Mouse (Mus musculus): ENCODE measurements around the gene Kifc5b.

Gene Kifc5b

DNA sequence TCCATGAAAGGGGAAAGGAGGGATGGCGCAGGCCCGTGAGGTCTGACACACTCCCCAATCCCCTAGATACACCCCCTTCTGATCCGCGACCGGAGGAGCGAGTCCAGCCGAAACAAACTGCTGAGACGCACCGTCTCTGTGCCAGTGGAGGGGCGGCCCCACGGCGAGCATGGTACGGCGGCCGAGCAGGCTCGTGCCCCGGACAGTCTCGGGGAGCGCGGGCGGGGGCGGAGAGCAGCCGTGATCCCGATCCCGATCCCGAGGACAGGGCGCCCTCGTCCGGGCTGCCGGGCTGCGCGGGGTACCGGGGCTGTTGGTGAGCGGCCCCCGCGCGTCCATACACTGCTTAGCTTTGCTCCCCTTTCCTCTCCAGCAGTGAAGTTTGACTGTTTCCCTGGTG, 29.7 kb downstream of the Kifc5b start:
- DNase-seq (ENCODE audit: extremely low spot score, low spot score) = peak; percentile 71

DNA sequence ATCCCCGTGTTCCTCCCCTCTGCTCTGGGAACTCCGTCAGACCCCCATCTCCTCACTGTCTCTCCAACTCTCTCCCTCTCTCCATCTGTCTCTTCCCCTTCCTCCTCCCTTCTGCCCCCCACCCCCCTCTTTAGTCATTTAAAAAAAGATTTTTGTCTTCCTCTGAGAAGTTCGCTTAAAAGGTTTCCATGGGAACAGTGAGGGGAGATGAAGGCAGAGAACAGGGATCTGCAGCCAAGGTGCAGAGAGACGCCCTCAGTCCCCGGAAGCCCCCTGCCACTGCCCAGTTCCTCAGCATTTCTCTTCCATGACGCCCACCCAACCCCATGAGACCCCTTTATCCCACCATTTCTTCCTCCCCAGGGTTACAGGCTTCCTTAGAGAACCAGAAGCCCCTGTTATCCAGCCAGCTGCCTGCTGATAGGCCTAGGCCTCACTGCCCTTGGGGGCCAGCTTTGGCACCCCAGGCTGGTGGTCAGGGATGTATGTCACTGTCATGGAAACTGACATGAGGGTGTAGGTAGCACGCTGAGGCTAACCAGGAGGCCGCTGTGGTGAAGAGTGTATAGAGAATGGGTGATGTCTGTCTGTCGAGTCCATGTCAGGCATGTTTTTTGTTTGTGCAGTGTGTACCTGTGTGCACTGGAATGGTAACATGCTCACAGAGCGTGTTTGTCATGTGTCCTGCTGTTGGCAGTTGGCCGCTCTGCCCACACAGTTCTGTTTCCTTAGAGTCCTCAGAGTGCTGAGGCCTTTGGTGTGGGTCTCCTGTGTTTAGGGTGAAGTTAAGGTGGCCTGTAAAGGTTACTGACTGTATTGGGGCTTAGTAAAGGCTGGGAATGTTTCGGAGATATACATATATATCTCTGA, 30.6 kb downstream of the Kifc5b start:
- no peak for DNase-seq (ENCODE audit: extremely low spot score, low spot score)

DNA sequence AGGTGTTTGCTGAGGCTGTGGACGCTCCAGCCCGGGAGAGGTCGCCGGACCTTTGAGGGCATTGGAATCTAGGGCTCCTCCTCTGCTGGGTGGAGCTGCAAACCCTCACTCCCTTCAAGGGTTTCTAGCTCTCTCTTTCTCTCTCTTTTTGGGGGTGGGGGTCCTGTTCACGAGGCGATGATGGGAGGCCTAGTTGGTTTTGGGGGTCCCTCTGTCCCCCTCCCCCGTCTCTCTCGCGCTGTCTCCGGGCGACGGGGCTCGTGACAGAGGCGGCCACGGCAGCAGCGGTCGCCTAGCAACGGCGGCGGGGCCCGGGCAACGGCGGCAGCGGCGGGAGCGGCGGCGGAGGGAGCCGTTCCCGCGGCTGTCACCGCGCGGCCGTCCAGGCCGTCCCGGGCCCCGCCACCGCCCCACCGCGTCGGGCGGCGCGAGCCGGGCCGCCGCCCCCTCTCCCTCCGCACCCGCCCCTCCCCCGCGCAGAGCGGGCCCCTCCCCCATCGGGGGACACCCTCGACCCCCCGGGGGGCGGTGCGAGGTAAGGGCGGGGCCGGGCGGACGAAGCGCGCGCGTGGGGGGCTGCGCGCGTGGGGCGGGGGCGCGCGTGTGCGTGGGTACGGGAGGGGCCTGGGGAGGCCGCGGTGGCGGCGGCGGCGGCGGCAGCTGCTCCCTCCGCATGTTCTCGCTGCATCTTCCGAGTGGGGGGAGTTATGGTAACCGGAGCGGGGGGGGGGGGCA, 31.6 kb downstream of the Kifc5b start:
- DNase-seq (ENCODE audit: extremely low spot score, low spot score) = peak; percentile 70

GRCm38 (mm10) chr17:26949051-26949577, 32.2 kb downstream of the Kifc5b start:
- DNase-seq (ENCODE audit: extremely low spot score, low spot score) = peak; percentile 43

- DNase-seq (ENCODE audit: extremely low spot score, low spot score) = no peak
Measured at GRCm38 (mm10) chr17:26949866-26950265, 33.0 kb downstream of the Kifc5b start.

- no peak for DNase-seq (ENCODE audit: extremely low spot score, low spot score)
Measured at GRCm38 (mm10) chr17:26950560-26951288, 33.8 kb downstream of the Kifc5b start.

DNA sequence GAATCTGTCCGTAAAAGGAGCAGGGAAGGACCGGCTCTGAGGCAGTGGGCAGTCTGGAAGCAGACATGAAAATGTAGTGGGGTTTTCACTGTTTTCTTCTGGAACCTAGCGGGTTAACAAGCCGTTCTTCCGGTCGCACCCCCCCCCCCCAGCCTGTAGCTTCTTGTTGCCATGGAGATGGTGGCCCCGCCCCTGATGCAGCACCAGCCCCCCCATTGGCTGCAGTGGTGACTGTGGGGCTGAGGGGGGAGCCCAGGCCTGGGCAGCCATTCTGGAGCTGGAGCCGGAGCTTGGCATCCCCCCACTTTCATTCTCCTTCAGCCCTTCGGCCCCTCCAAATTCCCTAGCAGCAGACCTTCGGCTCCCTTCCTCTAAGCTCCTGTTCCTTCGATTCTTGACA, 34.5 kb downstream of the Kifc5b start:
- peak; percentile 85 for DNase-seq (ENCODE audit: extremely low spot score, low spot score)

DNA sequence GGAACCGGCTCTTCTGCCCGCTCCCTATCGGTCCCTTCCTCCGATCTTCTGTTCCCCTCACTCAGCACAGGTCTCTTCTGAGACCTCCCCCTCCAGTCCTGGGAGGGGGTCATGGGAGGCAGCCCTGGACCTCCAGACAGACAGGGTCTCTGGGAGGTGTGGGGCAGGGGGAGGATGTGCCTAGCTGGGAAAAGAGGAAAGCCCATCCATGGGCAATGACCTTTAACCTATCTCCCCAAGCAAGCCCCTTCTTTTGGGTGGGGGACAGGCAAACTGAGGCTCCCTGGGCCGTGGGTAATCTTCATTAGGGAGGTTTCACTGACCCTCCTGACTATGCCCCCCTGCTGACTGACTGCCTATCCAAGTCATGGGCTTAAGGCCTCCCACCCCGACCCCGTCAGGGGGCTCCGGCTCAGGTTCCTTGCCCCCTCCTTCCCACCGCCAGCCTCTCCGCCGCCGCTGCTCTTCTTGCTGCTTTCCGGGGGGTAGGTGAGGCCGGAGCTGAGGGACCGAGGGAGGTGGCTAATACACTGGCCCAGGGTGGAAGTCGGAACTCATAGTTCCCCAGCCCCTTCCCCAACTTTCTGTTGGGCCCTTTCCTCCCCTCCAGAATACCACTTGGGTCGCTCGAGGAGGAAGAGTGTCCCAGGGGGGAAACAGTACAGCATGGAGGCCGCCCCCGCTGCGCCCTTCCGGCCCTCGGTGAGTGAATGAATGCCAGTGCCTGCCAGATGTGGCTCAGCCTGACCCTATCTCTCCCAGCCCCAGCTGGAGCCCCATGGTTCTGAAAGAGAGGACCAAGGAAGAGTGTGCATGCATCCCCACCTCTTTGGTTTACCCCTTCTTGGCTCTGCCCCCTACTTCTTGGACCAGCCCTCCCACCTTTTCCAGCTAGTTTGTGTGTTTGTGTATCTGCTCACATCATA, 35.3 kb downstream of the Kifc5b start:
- DNase-seq (ENCODE audit: extremely low spot score, low spot score) = no peak

GRCm38 (mm10) chr17:26953201-26953600, 36.3 kb downstream of the Kifc5b start:
- no peak for DNase-seq (ENCODE audit: extremely low spot score, low spot score)

DNA sequence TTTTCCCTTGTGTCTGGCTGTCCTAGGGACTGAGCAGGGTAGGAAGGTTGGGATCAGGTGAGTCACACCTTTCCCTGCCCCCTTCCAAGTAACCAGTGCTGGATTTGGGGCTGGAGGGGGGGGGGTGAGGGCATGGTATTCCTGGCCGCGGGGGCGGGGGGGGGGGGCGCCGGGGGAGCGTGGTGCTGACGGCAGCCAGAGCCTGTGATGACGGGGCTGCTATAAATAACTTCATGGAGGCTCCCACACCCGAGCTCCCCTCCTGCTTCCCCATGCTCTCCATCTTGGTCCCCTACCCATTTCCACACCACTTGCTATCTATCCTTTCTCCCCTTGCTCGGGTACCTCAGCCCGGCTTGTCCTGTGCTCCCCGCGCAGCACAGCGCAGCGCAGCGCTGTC, 36.8 kb downstream of the Kifc5b start:
- DNase-seq (ENCODE audit: extremely low spot score, low spot score) = no peak

- no peak for DNase-seq (ENCODE audit: extremely low spot score, low spot score)
Measured at GRCm38 (mm10) chr17:26956309-26956708, 39.4 kb downstream of the Kifc5b start.

- DNase-seq (ENCODE audit: extremely low spot score, low spot score) = no peak
Measured at GRCm38 (mm10) chr17:26956895-26957294, 40.0 kb downstream of the Kifc5b start.

DNA sequence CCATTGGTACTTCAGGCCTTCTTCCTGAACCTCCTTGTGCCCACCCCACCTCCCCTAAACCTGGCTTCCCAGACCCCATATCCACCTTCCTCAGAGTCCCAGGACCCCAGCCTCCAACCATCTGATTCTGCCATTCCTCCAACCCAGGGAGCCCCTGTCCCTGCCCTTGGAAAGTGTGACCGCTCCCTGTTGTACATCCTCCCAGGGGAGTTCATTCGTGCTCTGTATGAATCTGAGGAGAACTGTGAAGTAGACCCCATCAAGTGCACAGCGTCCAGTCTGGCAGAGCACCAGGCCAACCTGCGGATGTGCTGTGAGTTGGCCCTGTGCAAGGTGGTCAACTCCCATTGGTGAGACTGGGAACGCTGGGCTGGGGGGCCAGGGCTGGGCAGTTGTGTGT, 41.0 kb downstream of the Kifc5b start:
- no peak for DNase-seq (ENCODE audit: extremely low spot score, low spot score)

GRCm38 (mm10) chr17:26958880-26959279, 42.0 kb downstream of the Kifc5b start:
- no peak for DNase-seq (ENCODE audit: extremely low spot score, low spot score)

GRCm38 (mm10) chr17:26959815-26960214, 42.9 kb downstream of the Kifc5b start:
- DNase-seq (ENCODE audit: extremely low spot score, low spot score) = no peak

DNA sequence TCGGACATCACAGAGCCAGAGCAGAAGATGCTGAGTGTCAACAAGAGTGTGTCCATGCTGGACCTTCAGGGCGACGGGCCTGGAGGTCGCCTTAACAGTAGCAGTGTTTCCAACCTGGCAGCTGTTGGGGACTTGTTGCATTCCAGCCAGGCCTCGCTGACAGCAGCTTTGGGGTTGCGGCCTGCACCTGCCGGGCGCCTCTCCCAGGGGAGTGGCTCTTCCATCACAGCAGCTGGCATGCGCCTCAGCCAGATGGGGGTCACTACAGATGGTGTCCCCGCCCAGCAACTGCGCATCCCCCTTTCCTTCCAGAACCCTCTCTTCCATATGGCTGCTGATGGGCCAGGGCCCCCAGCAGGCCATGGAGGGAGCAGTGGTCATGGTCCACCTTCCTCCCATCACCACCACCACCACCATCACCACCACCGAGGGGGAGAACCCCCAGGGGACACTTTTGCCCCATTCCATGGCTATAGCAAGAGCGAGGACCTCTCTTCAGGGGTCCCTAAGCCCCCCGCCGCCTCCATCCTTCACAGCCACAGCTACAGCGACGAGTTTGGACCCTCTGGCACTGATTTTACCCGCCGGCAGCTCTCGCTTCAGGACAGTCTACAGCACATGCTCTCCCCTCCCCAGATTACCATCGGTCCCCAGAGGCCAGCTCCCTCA, 44.8 kb downstream of the Kifc5b start:
- no peak for DNase-seq (ENCODE audit: extremely low spot score, low spot score)

GRCm38 (mm10) chr17:26966993-26967392, 50.1 kb downstream of the Kifc5b start:
- DNase-seq (ENCODE audit: extremely low spot score, low spot score) = no peak

- no peak for DNase-seq (ENCODE audit: extremely low spot score, low spot score)
Measured at GRCm38 (mm10) chr17:26967477-26967876, 50.6 kb downstream of the Kifc5b start.

GRCm38 (mm10) chr17:26968200-26968611, 51.3 kb downstream of the Kifc5b start:
- no peak for DNase-seq (ENCODE audit: extremely low spot score, low spot score)

DNA sequence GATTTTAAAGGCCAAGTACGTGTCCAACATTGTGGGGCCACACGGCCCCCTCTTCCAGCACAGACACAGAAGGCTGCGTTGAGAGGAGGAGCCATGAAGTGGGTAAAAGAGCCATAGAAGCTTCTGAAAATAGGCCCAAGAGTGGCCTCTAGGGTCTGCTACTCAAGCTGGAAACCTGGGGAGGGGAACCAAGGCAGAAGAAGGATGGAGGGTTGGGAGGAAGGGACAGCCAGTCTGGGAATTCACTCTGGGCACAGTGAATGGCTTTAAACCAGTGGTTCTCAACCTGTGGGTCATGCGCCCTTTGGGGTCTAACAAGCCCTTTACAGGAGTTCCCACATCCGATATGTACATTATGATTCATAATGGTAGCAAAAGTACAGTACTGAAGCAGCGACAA, 52.4 kb downstream of the Kifc5b start:
- no peak for DNase-seq (ENCODE audit: extremely low spot score, low spot score)

Data from neural tube, embryonic 10.5 days (tissue).